Mouse (Mus musculus) CD4-positive, CD25-positive, alpha-beta regulatory T cell (primary cell): ENCODE results near the gene Klrb1c. TPM values are rescaled to one million over a fixed set of nuclear protein-coding genes. Genes with fewer than 3 reads are reported as not detected.

Experiments
- polyA plus RNA-seq: library from polyadenylated mRNA; unstranded; fragments of 100-300 nt; shearing (Covaris generic); gene quantifications from one replicate; pipeline ENCODE4 v1.2.1, GENCODE M21; 2017

Gene Klrb1c
- 2.1 TPM for polyA plus RNA-seq

GRCm38 (mm10) chr6:128789115-128789514 is at the start of gene Klrb1c:
TSS of gene Klrb1c (minus strand) at chr6:128789215.

DNA sequence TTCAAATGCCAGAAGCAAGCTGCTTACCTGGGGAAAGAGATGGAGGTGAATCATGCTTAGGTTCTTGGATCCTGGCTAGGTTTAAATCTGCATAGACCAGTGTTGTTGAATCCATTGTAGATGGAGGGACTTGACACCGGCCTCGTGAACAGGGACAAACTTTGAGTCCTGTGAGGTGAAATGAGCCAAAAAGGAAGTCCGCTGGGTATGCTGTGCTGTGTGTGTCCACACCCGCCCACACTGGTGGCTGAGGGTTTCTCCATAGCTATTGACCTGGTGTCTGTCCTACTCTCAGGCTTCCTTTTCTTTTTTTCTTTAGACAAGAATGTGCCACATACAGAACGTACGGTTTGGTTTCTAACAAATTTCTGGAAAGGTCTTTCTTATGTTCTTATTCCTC is 37.1 kb upstream of the Klrb1c start, which contains the start of the genes Gm44511 and Klrb1b:
Gm44511 (minus strand) TSS at position 184 of the 400 bp plus-strand sequence.
Klrb1b (minus strand) TSS at position 200 of the 400 bp plus-strand sequence.

Other genes starting within 250 kb of the Klrb1c start
- 0.22 TPM for gene A2ml1, start 207.6 kb downstream of the Klrb1c start, polyA plus RNA-seq
- gene Klrb1a, start 165.7 kb downstream of the Klrb1c start, polyA plus RNA-seq: not detected
- not detected for gene Clec2h, start 126.8 kb downstream of the Klrb1c start, polyA plus RNA-seq
- gene Klrb1, start 66.2 kb downstream of the Klrb1c start, polyA plus RNA-seq: not detected
- gene Gm44511, start 37.1 kb upstream of the Klrb1c start, polyA plus RNA-seq: not detected
- not detected for gene Klrb1b, start 37.1 kb upstream of the Klrb1c start, polyA plus RNA-seq
- gene Clec2i, start 98.4 kb upstream of the Klrb1c start, polyA plus RNA-seq: 106 TPM
- gene BC035044, start 101.9 kb upstream of the Klrb1c start, polyA plus RNA-seq: 1.8 TPM
- not detected for gene Clec2g, start 145.2 kb upstream of the Klrb1c start, polyA plus RNA-seq